Mouse (Mus musculus): ENCODE measurements around the gene Tubg2.

Gene Tubg2

DNA sequence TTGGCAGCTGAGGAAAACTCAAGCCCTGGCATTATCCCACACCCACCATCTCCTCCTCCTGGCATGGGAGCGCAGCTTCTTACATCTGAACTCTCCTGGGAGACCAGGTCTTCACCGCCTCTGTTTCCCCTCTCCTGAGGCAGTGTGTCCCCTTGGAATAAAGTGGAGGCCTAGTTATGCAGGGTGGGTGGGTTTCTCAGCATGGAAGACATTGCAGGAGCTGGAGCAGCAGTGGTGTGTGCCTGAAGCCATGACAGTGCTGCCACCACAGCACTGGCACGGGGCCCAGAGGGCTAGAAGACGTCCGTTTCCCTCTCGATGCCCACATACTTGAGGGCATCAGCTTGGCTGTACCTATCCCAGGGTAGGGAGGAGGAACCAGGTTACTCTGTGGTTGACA lies 36.9 kb downstream of the Tubg2 start:
- DNase-seq (ENCODE audit: low read depth, low spot score), result no peak

GRCm38 (mm10) chr11:101193076-101193475 lies 37.4 kb downstream of the Tubg2 start:
- DNase-seq (ENCODE audit: low read depth, low spot score), result no peak

- no peak for DNase-seq (ENCODE audit: low read depth, low spot score)
Measured at GRCm38 (mm10) chr11:101194137-101194536, 38.4 kb downstream of the Tubg2 start.

GRCm38 (mm10) chr11:101194643-101195042 lies 38.9 kb downstream of the Tubg2 start:
- no peak for DNase-seq (ENCODE audit: low read depth, low spot score)

DNA sequence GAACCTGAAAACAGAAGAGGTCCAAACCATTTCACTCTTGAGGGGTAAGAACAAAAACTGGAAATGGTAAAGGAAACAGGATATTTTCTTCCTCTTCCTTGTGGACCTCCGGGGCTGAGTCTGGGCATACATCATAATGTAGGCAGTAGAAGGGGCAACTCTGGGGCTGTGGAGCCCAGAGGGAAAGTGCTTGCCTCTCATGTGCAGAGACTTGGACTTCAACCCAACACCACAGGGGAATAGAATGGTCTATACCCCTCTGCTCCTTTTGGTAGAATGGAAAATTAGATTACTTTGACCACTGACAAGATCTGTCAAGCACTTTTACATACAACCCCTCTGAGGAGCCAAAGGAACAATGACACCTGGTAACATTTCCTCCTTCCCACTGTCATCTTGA lies 39.4 kb downstream of the Tubg2 start:
- no peak for DNase-seq (ENCODE audit: low read depth, low spot score)

DNA sequence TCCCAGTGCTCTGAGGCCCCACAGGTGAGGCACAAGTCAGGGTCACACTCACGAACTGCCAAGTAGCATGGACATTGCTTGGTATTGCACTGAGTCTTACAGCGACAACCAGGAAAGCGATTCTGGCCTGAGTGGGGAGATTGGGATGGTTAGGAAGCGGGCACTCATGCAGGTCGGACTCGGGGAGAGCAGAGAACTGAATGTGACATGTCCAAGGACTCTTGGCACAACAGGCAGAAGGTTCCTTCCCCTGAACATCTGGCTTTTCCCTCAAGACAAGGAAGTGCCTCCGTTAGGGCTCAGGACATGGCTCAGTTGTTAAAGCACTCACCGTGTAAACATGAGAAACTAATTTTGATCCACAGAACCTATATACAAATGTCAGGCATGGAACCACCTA lies 39.9 kb downstream of the Tubg2 start:
- DNase-seq (ENCODE audit: low read depth, low spot score), result no peak

DNA sequence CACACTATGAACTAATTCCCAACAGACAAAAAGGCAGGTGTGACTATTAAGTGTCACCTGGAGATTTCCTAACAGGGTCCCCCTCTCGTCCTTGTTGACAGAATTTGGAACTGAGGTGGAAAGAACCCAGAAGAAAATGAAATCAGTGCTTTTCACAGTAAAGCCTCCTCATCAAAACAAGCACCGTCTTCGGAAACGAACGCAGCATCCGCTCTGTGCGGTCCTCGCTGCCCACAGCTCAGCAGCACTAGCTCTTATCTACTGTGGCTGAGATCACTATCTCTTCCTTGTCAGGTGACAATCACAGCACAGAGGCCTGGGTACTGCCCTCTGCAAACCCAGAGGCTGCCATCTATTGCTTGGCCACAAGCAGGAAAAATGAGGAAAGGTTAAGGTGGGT lies 40.5 kb downstream of the Tubg2 start:
- DNase-seq (ENCODE audit: low read depth, low spot score), result no peak

GRCm38 (mm10) chr11:101199555-101199954 lies 43.8 kb downstream of the Tubg2 start:
- no peak for DNase-seq (ENCODE audit: low read depth, low spot score)

DNA sequence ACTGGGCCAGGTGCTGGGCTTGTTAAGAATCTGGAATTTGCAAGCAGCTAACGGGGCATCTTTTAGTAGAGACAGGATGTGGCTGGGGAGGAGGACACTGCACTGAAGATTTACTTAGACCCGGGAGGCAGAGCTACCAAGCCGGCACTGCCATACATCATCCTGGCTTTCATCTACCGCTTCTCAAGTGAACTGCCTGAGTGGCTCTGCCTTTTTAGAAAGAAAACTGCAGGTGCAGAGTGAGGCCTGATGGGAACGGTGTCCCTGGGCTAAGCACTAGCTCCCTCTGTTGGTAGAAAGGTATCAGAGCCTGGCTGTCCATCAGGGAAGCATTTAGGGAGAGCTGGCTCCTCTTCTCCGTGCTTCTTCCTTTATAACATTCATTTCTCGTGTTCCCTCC lies 45.3 kb downstream of the Tubg2 start:
- DNase-seq (ENCODE audit: low read depth, low spot score), result peak; percentile 69
